Mouse (Mus musculus): ENCODE measurements at regions not wholly inside any gene's neighbourhood (a gene's known extent, or its start where the extent isn't known, plus 50 kb on each side); places are given as distances from the start of the nearest gene placed in this dataset.

DNA sequence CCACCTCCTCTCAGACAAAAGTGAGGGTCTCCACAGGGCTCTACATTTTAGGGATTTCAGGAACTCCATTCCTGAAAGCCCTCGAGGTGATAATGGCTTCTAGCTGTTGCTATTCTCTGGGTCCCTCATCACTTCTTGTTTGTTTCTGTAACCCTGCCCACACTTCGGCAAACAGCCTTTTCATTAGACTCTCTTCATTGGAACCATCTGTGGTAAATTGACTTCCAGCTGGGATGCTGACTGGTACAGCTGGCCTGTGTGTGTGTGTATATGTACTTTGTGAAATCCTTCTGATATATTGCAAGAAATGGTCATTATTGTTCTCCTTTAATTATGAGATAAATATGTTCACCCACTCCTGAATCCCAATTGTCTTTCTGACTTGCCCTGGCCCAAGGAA lies 50.3 kb downstream of the Gm10192 start:
- in situ Hi-C loops (cut with MboI, MseI) = no loop called here

- in situ Hi-C loops (cut with MboI, MseI) = no loop called here
Observed at GRCm38 (mm10) chr4:97127780-97128179, 55.2 kb downstream of the Gm10192 start.

- in situ Hi-C loops (cut with MboI, MseI) = no loop called here
Observed at GRCm38 (mm10) chr4:97123861-97124260, 59.1 kb downstream of the Gm10192 start.

GRCm38 (mm10) chr4:97121952-97122351 lies 61.0 kb downstream of the Gm10192 start:
- in situ Hi-C loops (cut with MboI, MseI) = no loop called here

DNA sequence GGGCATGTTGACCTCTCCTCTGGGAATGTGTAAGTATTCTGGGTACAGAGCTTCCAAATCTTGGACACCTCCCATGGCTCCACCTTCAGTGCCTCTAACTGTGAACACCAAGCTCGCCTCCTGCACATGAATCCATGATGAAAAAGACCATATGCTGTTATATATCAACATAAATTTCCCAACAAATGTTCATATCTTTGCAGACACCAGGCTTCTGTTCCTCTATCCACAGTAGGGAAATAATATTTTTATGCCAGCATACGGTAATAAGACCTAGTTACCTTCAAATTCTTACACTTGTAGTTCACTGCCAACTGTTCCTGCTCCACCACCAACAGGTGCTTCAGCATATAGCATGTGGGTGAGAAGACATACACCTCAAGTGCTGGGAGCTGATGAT lies 63.5 kb downstream of the Gm10192 start:
- in situ Hi-C loops (cut with MboI, MseI) = no loop called here

GRCm38 (mm10) chr4:97117016-97117415 lies 66.0 kb downstream of the Gm10192 start:
- in situ Hi-C loops (cut with MboI, MseI) = no loop called here

- in situ Hi-C loops (cut with MboI, MseI) = no loop called here
Observed at GRCm38 (mm10) chr4:97102752-97103052, 80.3 kb downstream of the Gm10192 start.

GRCm38 (mm10) chr4:97101911-97102751 lies 80.8 kb downstream of the Gm10192 start:
- in situ Hi-C loops (cut with MboI, MseI) = no loop called here

DNA sequence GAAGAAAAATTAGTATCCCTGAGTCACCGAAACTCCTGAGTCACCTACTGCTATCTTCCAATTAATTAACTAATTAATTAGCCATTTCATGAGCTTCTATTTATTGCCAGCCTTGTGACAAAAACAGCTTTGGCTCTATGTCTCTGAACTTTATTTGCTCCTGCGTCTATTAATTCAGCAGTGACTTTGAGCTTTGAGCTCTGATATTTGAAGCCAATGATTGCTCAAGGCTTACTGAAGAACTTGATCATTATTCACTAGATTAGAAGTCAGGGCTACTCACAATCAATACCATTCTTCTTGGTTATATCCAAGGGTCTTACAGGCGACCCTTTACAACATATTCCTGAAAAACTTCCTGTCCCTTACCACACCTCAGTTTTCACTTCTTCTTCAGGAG lies 83.2 kb downstream of the Gm10192 start:
- in situ Hi-C loops (cut with MboI, MseI) = no loop called here

GRCm38 (mm10) chr4:97093576-97093975 lies 89.4 kb downstream of the Gm10192 start:
- in situ Hi-C loops (cut with MboI, MseI) = no loop called here

DNA sequence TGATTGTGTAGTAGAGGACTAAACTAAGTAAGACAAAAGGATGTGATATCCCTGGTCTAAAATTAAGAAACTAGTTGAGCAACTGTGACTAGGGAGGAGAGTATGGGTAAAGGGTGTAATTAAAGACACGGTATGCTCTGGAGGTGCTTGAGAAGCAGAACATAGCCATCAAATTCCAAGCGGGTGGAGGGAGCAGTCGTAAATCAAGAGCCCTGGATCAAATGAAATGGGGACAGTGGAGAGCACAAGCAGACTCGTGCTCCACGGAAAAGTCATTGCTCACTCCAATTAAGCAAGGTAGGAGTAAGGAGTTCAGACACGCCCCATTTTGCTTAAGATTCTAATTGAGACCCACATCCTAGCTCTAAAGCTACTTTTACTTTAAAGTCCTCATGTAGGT lies 132.2 kb downstream of the Gm10192 start:
- in situ Hi-C loops (cut with MboI, MseI) = loop anchor here (10.0 kb wide), 1 partner anchor 764 kb away; no protein-coding TSS in a partner anchor

GRCm38 (mm10) chr4:97049045-97049674 lies 133.8 kb downstream of the Gm10192 start:
- in situ Hi-C loops (cut with MboI, MseI) = no loop called here

DNA sequence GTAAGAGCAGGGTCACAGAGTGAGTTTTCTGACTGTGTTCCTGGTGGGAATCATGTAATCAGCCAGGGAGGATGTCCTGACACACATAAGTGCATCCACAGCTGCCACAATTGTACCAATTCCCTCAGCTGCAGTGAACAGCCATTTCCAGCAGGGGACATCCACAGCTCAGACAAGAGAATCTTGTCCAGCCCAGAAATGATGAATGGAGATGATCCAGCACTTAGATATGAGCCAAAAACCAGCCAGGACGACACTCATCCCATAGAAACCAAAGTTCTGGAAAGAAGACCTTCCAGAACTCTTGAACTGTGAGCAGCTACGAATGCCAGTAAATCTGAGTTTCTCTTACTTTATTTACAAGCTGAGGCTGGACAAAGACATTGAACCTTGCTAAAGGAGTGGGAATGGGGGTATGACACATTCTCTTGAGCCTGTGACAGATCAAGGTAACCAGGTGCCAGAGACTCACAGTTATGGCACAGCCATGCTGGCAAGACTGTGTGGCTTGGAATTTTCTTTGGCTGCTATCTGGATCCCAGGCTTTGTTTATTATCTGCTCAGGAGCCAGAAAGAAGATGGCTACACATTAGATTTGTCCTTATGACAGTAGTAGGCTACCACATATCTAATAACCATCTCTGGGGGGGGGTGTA lies 145.1 kb downstream of the Gm10192 start:
- in situ Hi-C loops (cut with MboI, MseI) = no loop called here

DNA sequence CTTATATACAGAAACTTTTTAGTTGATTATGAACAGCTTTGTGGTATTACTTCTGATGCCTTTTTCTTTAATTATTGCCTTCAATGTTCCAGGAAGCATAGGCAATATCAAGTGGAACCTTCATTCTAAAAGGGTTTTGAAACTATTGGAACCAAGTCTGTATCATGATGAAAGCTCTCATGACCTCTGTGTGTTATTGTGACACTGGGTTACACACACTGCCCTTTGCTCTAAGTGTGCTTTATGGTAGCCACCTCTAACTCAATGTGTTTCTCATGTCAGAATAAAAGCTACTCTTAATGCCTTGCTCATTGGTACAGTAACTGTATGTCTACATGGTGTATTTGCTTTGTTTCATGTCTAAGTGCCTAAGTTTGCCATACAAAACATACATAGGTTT lies 154.0 kb downstream of the Gm10192 start:
- in situ Hi-C loops (cut with MboI, MseI) = no loop called here

- in situ Hi-C loops (cut with MboI, MseI) = no loop called here
Observed at GRCm38 (mm10) chr4:97025446-97026040, 157.4 kb downstream of the Gm10192 start.

DNA sequence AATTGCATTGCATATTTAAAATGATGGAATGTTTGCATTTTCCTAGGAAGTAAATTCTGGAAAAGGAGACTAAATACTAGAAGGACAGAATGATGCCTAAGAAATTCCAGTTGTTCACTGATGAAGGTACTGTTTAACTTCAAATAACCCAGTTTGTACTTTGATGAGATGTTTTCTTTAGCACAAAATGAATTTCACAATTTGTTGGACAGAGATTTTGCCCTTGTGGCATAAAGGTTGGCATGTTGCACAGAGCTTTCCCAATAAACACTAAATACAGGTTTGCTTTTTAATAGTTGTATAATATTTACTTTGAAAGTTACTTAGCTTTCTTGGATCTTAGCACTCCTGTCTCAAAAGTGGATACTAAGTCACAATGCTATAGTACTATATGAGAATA lies 181.6 kb downstream of the Gm10192 start:
- in situ Hi-C loops (cut with MboI, MseI) = no loop called here

DNA sequence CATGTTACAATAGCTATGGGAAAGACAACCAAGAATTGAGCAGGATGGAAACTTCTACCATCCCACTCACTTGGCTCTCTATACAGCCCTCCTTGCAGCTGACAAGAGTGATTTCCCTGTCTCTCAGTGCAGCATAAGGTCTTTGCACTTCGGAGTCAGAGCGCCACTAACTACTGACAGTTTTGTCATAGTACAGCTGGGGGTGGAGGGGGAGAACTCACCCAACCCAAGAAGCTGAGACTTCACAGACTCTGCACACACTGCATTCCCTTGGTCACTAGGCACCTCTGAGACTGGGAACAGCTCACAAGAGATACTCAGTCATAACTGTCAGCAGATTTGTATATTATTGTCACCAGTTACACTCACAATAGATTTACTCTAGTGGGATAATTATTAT lies 195.3 kb upstream of the Gm12695 start:
- in situ Hi-C loops (cut with MboI, MseI) = no loop called here

- in situ Hi-C loops (cut with MboI, MseI) = no loop called here
Observed at GRCm38 (mm10) chr4:96979876-96980275, 194.9 kb upstream of the Gm12695 start.

- in situ Hi-C loops (cut with MboI, MseI) = no loop called here
Observed at GRCm38 (mm10) chr4:96974935-96975334, 189.9 kb upstream of the Gm12695 start.

- in situ Hi-C loops (cut with MboI, MseI) = no loop called here
Observed at GRCm38 (mm10) chr4:96973804-96974203, 188.8 kb upstream of the Gm12695 start.

- in situ Hi-C loops (cut with MboI, MseI) = no loop called here
Observed at GRCm38 (mm10) chr4:96969199-96969598, 184.2 kb upstream of the Gm12695 start.

GRCm38 (mm10) chr4:96968545-96969164 lies 183.7 kb upstream of the Gm12695 start:
- in situ Hi-C loops (cut with MboI, MseI) = no loop called here
